Mouse (Mus musculus) embryonic fibroblast, embryonic 13.5 days (primary cell): ENCODE results near the gene Gfral.

ENCODE experiments used
- CTCF ChIP-seq: IDR thresholded peaks from 2 replicates; pipeline ENCODE4 v1.5.1; 2011; ENCODE audit warnings: mild to moderate bottlenecking, control low read depth, low read length, moderate library complexity, borderline replicate concordance; ENCODE audit not compliant: insufficient read depth
- POLR2A ChIP-seq: IDR thresholded peaks from 2 replicates; pipeline ENCODE4 v1.6.1; 2011; ENCODE audit warnings: low read depth, mild to moderate bottlenecking, control low read depth, low read length, moderate library complexity

DNA sequence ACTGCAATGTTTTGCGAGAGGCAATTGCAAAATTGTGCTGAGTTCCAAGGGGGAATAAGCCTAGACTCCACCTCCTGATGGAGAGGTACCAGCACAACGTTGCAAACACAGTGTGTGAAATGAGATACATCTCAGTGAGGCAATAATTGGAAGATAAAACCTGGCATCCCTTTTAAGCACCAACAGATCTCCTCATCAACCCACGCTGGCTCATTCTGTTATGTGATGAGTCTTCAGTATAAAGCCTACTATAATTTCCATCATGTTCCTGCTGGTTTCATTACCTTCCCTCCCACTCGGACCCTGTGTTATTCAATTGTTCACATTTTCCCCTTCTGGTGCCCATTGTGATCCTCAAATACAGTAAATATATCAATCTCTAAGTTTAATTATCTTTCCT, 1.2 kb upstream of the Gfral start:
- TF ChIP-seq CTCF (no peak), POLR2A (no peak)
